Mouse (Mus musculus): Measurements from ENCODE around the gene Rhog. TPM values are rescaled to one million over a fixed set of nuclear protein-coding genes. Genes with fewer than 3 reads are reported as not detected.

Gene Rhog
- total RNA-seq, 4 experiments from 2014 or later = 39.8 to 54.4 (median 47.5) TPM

GRCm38 (mm10) chr7:102211071-102211470 is 44.8 kb downstream of the Rhog start:
- DNase-seq = no peak

GRCm38 (mm10) chr7:102209756-102210721 is 45.8 kb downstream of the Rhog start, which contains the start of the genes Nup98 and Pgap2:
Gene Nup98 (minus strand): TSS chr7:102210176.
Gene Pgap2 (plus strand): TSS chr7:102210208.
- DNase-seq = peak; percentile 99

GRCm38 (mm10) chr7:102208806-102209363 is 47.0 kb downstream of the Rhog start:
- DNase-seq = no peak

- no peak for DNase-seq
Observed at GRCm38 (mm10) chr7:102205646-102206045, 50.2 kb downstream of the Rhog start.

- no peak for DNase-seq
Observed at GRCm38 (mm10) chr7:102204296-102204857, 51.5 kb downstream of the Rhog start.

- DNase-seq = no peak
Observed at GRCm38 (mm10) chr7:102200996-102201785, 54.7 kb downstream of the Rhog start.

GRCm38 (mm10) chr7:102200576-102200975 is 55.3 kb downstream of the Rhog start:
- no peak for DNase-seq

- DNase-seq = no peak
Observed at GRCm38 (mm10) chr7:102192356-102192755, 63.5 kb downstream of the Rhog start.

Other genes with a start within 250 kb of the Rhog start
- 10 to 100 TPM in 2 of 4 experiments, 1 to 10 TPM in 2; 8.1 to 12.5 (median 10.1) TPM for gene Il18bp, start 237.4 kb downstream of the Rhog start, total RNA-seq (2022)
- gene Rnf121, start 190.6 kb downstream of the Rhog start, total RNA-seq (2022) = 10 to 100 TPM; 34.1 to 56.0 (median 38.4) TPM
- gene Xndc1, start 190.5 kb downstream of the Rhog start, total RNA-seq (2022) = 10 to 100 TPM; 12.4 to 23.7 (median 18.7) TPM
- gene Xntrpc, start 190.3 kb downstream of the Rhog start, total RNA-seq (2022) = 1 to 10 TPM; 1.1 to 3.5 (median 1.5) TPM
- gene Trpc2, start 172.9 kb downstream of the Rhog start, total RNA-seq (2022) = under 1 TPM in 1 of 4 experiments, not detected in 3; 0.22 TPM
- not detected for gene Art1, start 154.3 kb downstream of the Rhog start, total RNA-seq (2022)
- under 1 TPM in 1 of 4 experiments, not detected in 3; 0.38 TPM for gene Art5, start 146.6 kb downstream of the Rhog start, total RNA-seq (2022)
- under 1 TPM in 1 of 4 experiments, not detected in 3; 0.28 TPM for gene Chrna10, start 139.2 kb downstream of the Rhog start, total RNA-seq (2022)
- 10 to 100 TPM; 56.0 to 84.3 (median 74.0) TPM for gene Nup98, start 45.9 kb downstream of the Rhog start, total RNA-seq (2022)
- 10 to 100 TPM; 76.4 to 94.5 (median 93.0) TPM for gene Pgap2, start 45.8 kb downstream of the Rhog start, total RNA-seq (2022)
- 10 to 100 TPM; 74.4 to 93.6 (median 83.3) TPM for gene Stim1, start 11.8 kb upstream of the Rhog start, total RNA-seq (2022)
- 10 to 100 TPM; 16.4 to 23.7 (median 20.3) TPM for gene Rrm1, start 185.6 kb upstream of the Rhog start, total RNA-seq (2022)
- gene Olfr543, start 225.6 kb upstream of the Rhog start, total RNA-seq (2022) = not detected
- gene Olfr544, start 232.3 kb upstream of the Rhog start, total RNA-seq (2022) = not detected
- not detected for gene Olfr545, start 243.5 kb upstream of the Rhog start, total RNA-seq (2022)